Mouse (Mus musculus): ENCODE results near the gene Usp10. TPM values are rescaled to one million over a fixed set of nuclear protein-coding genes. Genes with fewer than 3 reads are reported as not detected.

Gene Usp10
- polyA plus RNA-seq, 1 experiment from 2014 or later, result 120 TPM

GRCm38 (mm10) chr8:119885612-119886011 lies 24.5 kb upstream of the Usp10 start:
- H3K36me3 ChIP-seq (ENCODE audit: control insufficient read depth, insufficient read depth, low read length), result no peaks in the 10 kb centered on the region
- peak; percentile 68 for ATAC-seq
- H3K27ac ChIP-seq (ENCODE audit: low read depth, low read length), result no peak overlapping the region
- WGBS, result 28% methylated on average over 3 of the region's 3 CpGs
- H3K9ac ChIP-seq (ENCODE audit: low read depth, low read length), result no peak overlapping the region
- no peaks in the 10 kb centered on the region for H3K27me3 ChIP-seq (replicated peaks; ENCODE audit: control insufficient read depth, insufficient read depth, low read length)
- H3K9me3 ChIP-seq (ENCODE audit: control insufficient read depth, low read length), result no peaks in the 10 kb centered on the region
- H3K4me1 ChIP-seq (ENCODE audit: control insufficient read depth, insufficient read depth, low read depth, low read length), result no peaks in the 10 kb centered on the region; the same call in 1 of the 2 replicates
- H3K4me2 ChIP-seq (ENCODE audit: low read length), result no peak overlapping the region
- no peak overlapping the region for H3K4me3 ChIP-seq (ENCODE audit: low read length)

DNA sequence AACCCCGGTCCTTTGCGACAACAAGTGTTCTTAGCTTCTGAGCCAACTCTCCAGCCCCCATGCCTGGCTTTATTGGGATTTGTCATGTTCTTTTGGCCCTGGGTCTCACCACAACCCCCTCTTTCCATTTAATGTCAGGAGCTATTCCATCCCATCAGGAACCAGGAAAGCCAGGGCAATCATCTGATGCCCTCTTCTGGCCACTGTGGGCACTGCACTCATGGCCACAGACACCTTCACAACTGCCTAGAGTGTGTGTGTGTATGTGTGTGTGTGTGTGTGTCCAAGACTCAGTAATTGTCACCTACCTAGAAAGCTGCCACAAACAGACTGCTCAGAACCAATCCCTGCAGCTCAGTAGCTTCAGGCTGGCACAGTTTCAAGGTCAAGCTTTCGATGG lies 23.0 kb upstream of the Usp10 start:
- ATAC-seq, result no peak
- no peaks in the 10 kb centered on the region for H3K9me3 ChIP-seq (ENCODE audit: control insufficient read depth, low read length)
- H3K4me1 ChIP-seq (ENCODE audit: control insufficient read depth, insufficient read depth, low read depth, low read length), result no peaks in the 10 kb centered on the region; the same call in 1 of the 2 replicates
- H3K4me2 ChIP-seq (ENCODE audit: low read length), result no peak overlapping the region
- H3K9ac ChIP-seq (ENCODE audit: low read depth, low read length), result no peak overlapping the region
- WGBS, result 81% methylated on average over 3 of the region's 3 CpGs
- no peaks in the 10 kb centered on the region for H3K36me3 ChIP-seq (ENCODE audit: control insufficient read depth, insufficient read depth, low read length)
- no peak overlapping the region for H3K27ac ChIP-seq (ENCODE audit: low read depth, low read length)
- H3K27me3 ChIP-seq (replicated peaks; ENCODE audit: control insufficient read depth, insufficient read depth, low read length), result no peaks in the 10 kb centered on the region
- H3K4me3 ChIP-seq (ENCODE audit: low read length), result no peak overlapping the region

GRCm38 (mm10) chr8:119888012-119888411 lies 22.1 kb upstream of the Usp10 start:
- no peak overlapping the region for H3K27ac ChIP-seq (ENCODE audit: low read depth, low read length)
- H3K4me3 ChIP-seq (ENCODE audit: low read length), result no peak overlapping the region
- ATAC-seq, result no peak
- H3K36me3 ChIP-seq (ENCODE audit: control insufficient read depth, insufficient read depth, low read length), result no peaks in the 10 kb centered on the region
- H3K9ac ChIP-seq (ENCODE audit: low read depth, low read length), result no peak overlapping the region
- no peaks in the 10 kb centered on the region; the same call in 1 of the 2 replicates for H3K4me1 ChIP-seq (ENCODE audit: control insufficient read depth, insufficient read depth, low read depth, low read length)
- H3K9me3 ChIP-seq (ENCODE audit: control insufficient read depth, low read length), result no peaks in the 10 kb centered on the region
- H3K27me3 ChIP-seq (replicated peaks; ENCODE audit: control insufficient read depth, insufficient read depth, low read length), result no peaks in the 10 kb centered on the region
- WGBS, result 48% methylated on average over 4 of the region's 4 CpGs
- H3K4me2 ChIP-seq (ENCODE audit: low read length), result no peak overlapping the region

- no peaks in the 10 kb centered on the region for H3K4me1 ChIP-seq (ENCODE audit: control insufficient read depth, insufficient read depth, low read depth, low read length)
- H3K9ac ChIP-seq (ENCODE audit: low read depth, low read length), result no peak overlapping the region
- H3K4me2 ChIP-seq (ENCODE audit: low read length), result no peak overlapping the region
- no peaks in the 10 kb centered on the region for H3K9me3 ChIP-seq (ENCODE audit: control insufficient read depth, low read length)
- H3K4me3 ChIP-seq (ENCODE audit: low read length), result no peak overlapping the region
- no peak for ATAC-seq
- no peaks in the 10 kb centered on the region for H3K36me3 ChIP-seq (ENCODE audit: control insufficient read depth, insufficient read depth, low read length)
- H3K27me3 ChIP-seq (replicated peaks; ENCODE audit: control insufficient read depth, insufficient read depth, low read length), result peaks cover 11% of the 10 kb centered on the region
- 81% methylated on average over 4 of the region's 4 CpGs for WGBS
- H3K27ac ChIP-seq (ENCODE audit: low read depth, low read length), result no peak overlapping the region
These were observed 13.1 kb upstream of the Usp10 start for GRCm38 (mm10) chr8:119897069-119897468.

DNA sequence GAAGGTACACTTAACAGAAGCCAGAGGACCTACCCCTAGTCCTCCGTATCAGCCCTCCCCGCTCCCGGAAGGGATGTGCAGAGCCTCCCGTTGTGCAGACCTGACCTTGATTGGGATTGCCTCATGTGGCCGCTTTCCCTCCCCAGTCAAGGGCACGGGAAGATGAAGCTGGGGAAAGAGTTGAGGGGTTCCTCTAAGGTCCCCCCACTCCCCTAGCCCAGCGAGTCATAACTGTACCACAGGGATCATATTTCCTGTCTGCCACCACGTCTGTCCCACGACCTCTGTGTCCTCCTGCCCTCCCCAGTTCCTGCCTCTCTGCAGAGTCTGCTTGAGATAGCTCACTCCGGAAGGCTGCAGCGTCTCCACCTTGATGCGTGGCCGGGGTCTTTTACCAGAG lies 12.2 kb upstream of the Usp10 start:
- Histone ChIP-seq H3K9ac (ENCODE audit: low read depth, low read length) (no peak overlapping the region), H3K4me1 (ENCODE audit: control insufficient read depth, insufficient read depth, low read depth, low read length) (no peaks in the 10 kb centered on the region), H3K4me2 (ENCODE audit: low read length) (no peak overlapping the region), H3K4me3 (ENCODE audit: low read length) (no peak overlapping the region), H3K9me3 (ENCODE audit: control insufficient read depth, low read length) (no peaks in the 10 kb centered on the region), H3K36me3 (ENCODE audit: control insufficient read depth, insufficient read depth, low read length) (no peaks in the 10 kb centered on the region), H3K27ac (ENCODE audit: low read depth, low read length) (no peak overlapping the region), H3K27me3 (replicated peaks; ENCODE audit: control insufficient read depth, insufficient read depth, low read length) (peaks cover 11% of the 10 kb centered on the region)
- WGBS, result 22% methylated on average over 13 of the region's 13 CpGs
- no peak for ATAC-seq

DNA sequence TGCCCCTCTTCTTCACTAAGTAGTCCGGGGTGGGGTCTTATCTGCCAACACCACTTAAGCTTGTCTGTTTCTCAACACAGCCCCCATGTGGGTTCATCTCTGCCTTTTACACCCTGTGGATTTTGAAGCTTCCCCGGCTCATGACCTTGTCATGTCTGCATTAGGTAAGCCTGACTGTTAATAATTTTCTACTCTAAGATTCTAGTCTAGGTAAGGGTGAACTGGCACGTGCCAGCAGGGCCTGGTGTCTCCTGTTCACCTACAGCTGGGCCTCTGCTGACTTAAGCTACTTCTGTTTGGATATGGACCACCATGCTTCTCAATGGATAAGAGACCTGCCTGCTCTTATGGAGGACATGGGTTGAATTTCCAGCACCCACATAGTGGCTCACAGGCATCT lies 8.8 kb upstream of the Usp10 start:
- Histone ChIP-seq H3K4me1 (ENCODE audit: control insufficient read depth, insufficient read depth, low read depth, low read length) (no peaks in the 10 kb centered on the region), H3K27me3 (replicated peaks; ENCODE audit: control insufficient read depth, insufficient read depth, low read length) (peaks cover 11% of the 10 kb centered on the region), H3K4me3 (ENCODE audit: low read length) (no peak overlapping the region), H3K9ac (ENCODE audit: low read depth, low read length) (no peak overlapping the region), H3K36me3 (ENCODE audit: control insufficient read depth, insufficient read depth, low read length) (no peaks in the 10 kb centered on the region), H3K4me2 (ENCODE audit: low read length) (no peak overlapping the region), H3K9me3 (ENCODE audit: control insufficient read depth, low read length) (no peaks in the 10 kb centered on the region), H3K27ac (ENCODE audit: low read depth, low read length) (no peak overlapping the region)
- WGBS, result 85% methylated on average over 3 of the region's 3 CpGs
- ATAC-seq, result no peak

DNA sequence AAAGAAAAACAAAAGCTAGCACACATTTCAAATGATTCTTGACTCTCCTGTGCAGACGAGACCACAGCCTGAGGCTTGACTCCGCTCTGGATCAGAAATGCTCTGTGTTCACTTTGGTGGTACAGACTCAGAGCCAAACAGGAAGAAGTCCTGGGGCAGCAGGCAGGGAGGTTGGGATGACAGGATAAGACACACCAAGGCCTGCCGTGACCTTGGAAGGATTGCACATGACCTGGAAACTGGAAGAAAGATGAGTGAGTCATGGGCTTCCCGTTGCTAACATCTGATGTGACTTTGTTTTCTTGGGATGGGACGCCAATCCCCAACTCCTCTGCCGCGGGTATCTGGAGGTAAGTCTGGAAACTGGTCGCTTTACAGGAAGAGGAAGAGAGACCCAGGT lies 8.2 kb upstream of the Usp10 start:
- H3K36me3 ChIP-seq (ENCODE audit: control insufficient read depth, insufficient read depth, low read length), result no peaks in the 10 kb centered on the region
- no peak overlapping the region for H3K4me2 ChIP-seq (ENCODE audit: low read length)
- 76% methylated on average over 8 of the region's 8 CpGs for WGBS
- H3K9me3 ChIP-seq (ENCODE audit: control insufficient read depth, low read length), result no peaks in the 10 kb centered on the region
- ATAC-seq, result no peak
- no peak overlapping the region for H3K4me3 ChIP-seq (ENCODE audit: low read length)
- H3K27me3 ChIP-seq (replicated peaks; ENCODE audit: control insufficient read depth, insufficient read depth, low read length), result peaks cover 10% of the 10 kb centered on the region
- no peak overlapping the region for H3K9ac ChIP-seq (ENCODE audit: low read depth, low read length)
- H3K4me1 ChIP-seq (ENCODE audit: control insufficient read depth, insufficient read depth, low read depth, low read length), result no peaks in the 10 kb centered on the region
- no peak overlapping the region for H3K27ac ChIP-seq (ENCODE audit: low read depth, low read length)

DNA sequence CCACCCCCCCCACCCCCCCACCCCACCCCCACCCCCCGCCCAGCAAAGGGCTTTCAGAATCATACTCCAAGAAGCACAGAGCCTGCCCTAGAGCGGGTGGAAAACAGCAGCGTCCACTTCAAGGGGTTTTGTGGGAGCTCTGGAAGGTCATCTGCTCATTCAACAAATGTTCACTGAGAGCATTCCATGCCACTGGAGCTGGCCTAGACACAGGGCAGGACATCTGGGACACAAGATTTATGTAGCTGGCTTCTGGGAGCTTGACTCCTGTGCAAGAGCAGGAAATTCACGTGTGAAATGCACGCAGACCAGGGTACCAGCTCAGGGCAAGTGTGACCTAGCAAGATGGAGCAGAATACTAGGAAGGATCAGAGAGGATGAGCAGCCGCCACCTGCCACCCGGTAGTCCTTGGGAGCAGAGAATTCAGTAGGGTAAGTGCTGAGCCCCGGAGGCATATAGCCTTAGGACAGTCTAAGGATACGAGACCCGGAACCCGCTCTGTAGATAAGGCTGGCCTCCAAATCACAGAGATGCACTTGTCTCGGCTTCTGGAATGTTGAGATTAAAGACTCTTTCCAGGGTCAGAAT lies 5.7 kb upstream of the Usp10 start:
- WGBS, result 62% methylated on average over 12 of the region's 12 CpGs
- no peak overlapping the region for H3K4me2 ChIP-seq (ENCODE audit: low read length)
- no peaks in the 10 kb centered on the region for H3K36me3 ChIP-seq (ENCODE audit: control insufficient read depth, insufficient read depth, low read length)
- no peak overlapping the region for H3K27ac ChIP-seq (ENCODE audit: low read depth, low read length)
- no peaks in the 10 kb centered on the region for H3K4me1 ChIP-seq (ENCODE audit: control insufficient read depth, insufficient read depth, low read depth, low read length)
- ATAC-seq, result no peak
- no peaks in the 10 kb centered on the region for H3K9me3 ChIP-seq (ENCODE audit: control insufficient read depth, low read length)
- H3K9ac ChIP-seq (ENCODE audit: low read depth, low read length), result no peak overlapping the region
- no peak overlapping the region for H3K4me3 ChIP-seq (ENCODE audit: low read length)
- no peaks in the 10 kb centered on the region for H3K27me3 ChIP-seq (replicated peaks; ENCODE audit: control insufficient read depth, insufficient read depth, low read length)

DNA sequence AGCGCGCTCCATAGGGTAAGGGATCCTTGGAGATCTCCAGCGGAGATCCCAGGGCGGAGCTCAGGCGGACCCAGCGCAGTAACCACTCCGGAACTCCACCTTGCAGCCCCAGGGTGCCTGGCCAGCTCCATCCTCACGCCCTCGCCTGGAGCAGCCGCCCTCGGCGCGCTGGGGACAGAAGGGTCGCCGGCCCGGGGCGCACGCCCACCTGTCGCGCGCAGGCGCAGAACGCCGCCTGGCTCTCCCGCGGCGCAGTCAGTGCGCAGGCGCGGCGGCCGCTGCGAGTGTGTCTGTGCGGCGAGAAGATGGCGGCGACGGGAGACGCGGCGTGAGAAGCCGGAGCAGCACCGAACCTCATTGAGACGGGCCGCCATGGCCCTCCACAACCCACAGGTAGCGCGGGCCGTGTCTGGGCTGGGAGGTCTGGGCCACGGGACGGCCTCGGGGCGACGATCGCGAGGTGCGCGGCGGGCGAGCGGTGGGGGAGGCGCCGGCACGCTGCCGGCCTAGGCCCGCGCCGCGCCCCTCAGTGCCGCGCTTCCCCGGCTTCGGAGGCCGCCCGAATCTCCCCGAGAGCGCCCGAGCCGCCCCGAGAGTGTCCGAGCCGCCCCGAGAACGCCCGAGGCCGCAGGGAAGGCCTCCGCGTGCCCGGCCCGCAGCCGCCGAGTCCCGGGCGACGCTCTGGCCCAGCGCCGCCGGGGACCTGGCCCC lies 542 bp downstream of the Usp10 start, which contains the start of gene Gm20388:
TSS of gene Gm20388 (plus strand) at position 295 of the 711 bp plus-strand sequence.
- no peaks in the 10 kb centered on the region for H3K9me3 ChIP-seq (ENCODE audit: control insufficient read depth, low read length)
- peak; percentile 96 for ATAC-seq
- under 1% methylated on average over 68 of the region's 97 CpGs for WGBS
- H3K27ac ChIP-seq (ENCODE audit: low read depth, low read length), result peak within 1 kb of the TSS; percentile 94
- H3K4me2 ChIP-seq (ENCODE audit: low read length), result peak within 1 kb of the TSS; percentile 77
- peak within 1 kb of the TSS; percentile 87 for H3K4me3 ChIP-seq (ENCODE audit: low read length)
- H3K36me3 ChIP-seq (ENCODE audit: control insufficient read depth, insufficient read depth, low read length), result no peaks in the 10 kb centered on the region
- H3K4me1 ChIP-seq (ENCODE audit: control insufficient read depth, insufficient read depth, low read depth, low read length), result peaks cover 38% of the 10 kb centered on the region
- no peaks in the 10 kb centered on the region for H3K27me3 ChIP-seq (replicated peaks; ENCODE audit: control insufficient read depth, insufficient read depth, low read length)
- peak within 1 kb of the TSS; percentile 96 for H3K9ac ChIP-seq (ENCODE audit: low read depth, low read length)

All from hindbrain, embryonic 16.5 days (tissue).